Mouse (Mus musculus) hindbrain, embryonic 12.5 days (tissue): ENCODE results near the gene Mybl2. TPM values are rescaled to one million over a fixed set of nuclear protein-coding genes. Genes with fewer than 3 reads are reported as not detected.

ENCODE experiments used
- ATAC-seq: fragments of 200-750 bp; cut with Nextera tagmentation; 2 replicates; pipeline ENCODE4 v1.8.0; 2017; ENCODE audit warnings: moderate TSS enrichment; ENCODE audit not compliant: low FRiP score
- H3K27ac ChIP-seq: fragments of 300-500 bp; sonication (generic); 2 replicates; pipeline ENCODE4 v1.5.1; 2016; ENCODE audit warnings: mild to moderate bottlenecking
- H3K27me3 ChIP-seq: fragments of 300-500 bp; sonication (generic); 2 replicates; pipeline ENCODE4 v1.6.1; 2016; ENCODE audit warnings: mild to moderate bottlenecking
- H3K36me3 ChIP-seq: fragments of 300-500 bp; sonication (generic); 2 replicates; pipeline ENCODE4 v1.6.1; 2016; ENCODE audit warnings: mild to moderate bottlenecking
- H3K4me1 ChIP-seq: fragments of 300-500 bp; sonication (generic); 2 replicates; pipeline ENCODE4 v1.6.1; 2016
- H3K4me2 ChIP-seq: fragments of 300-500 bp; sonication (generic); replicated peaks from 2 replicates; pipeline ENCODE4 v1.6.1; 2016; ENCODE audit warnings: mild to moderate bottlenecking
- H3K4me3 ChIP-seq: fragments of 300-500 bp; sonication (generic); 2 replicates; pipeline ENCODE4 v1.5.1; 2016; ENCODE audit warnings: mild to moderate bottlenecking
- H3K9ac ChIP-seq: fragments of 300-500 bp; sonication (generic); 2 replicates; pipeline ENCODE4 v1.6.1; 2016; ENCODE audit warnings: mild to moderate bottlenecking, moderate library complexity
- H3K9me3 ChIP-seq: fragments of 300-500 bp; sonication (generic); replicated peaks from 2 replicates; pipeline ENCODE4 v1.6.1; 2016; ENCODE audit warnings: mild to moderate bottlenecking
- WGBS: fragments of 180-500 bp; shearing (Covaris S2); methylation state at CpG from one replicate; pipeline ENCODE4 v1.1.7; 2016; 5-methylcytosine and 5-hydroxymethylcytosine counted together
- polyA plus RNA-seq: library from polyadenylated mRNA; unstranded; fragments of >200 nt; fragmentation: Nextera tagmentation; extraction: Ambion mirVana; gene quantifications from 2 replicates; pipeline ENCODE4 v1.2.1, GENCODE M21; 2016

Mybl2 gene
- polyA plus RNA-seq, 1 experiment from 2014 or later: 23.3 TPM

GRCm38 (mm10) chr2:163100551-163100950, 46.1 kb downstream of the Mybl2 start:
- peaks cover 40% of the 10 kb centered on the region for H3K27me3 ChIP-seq
- 69% methylated on average over 5 of the region's 5 CpGs for WGBS

GRCm38 (mm10) chr2:163101646-163102203, 47.2 kb downstream of the Mybl2 start:
- Histone ChIP-seq H3K9me3 (no peaks in the 10 kb centered on the region), H3K4me1 (peaks cover 11% of the 10 kb centered on the region), H3K9ac (no peak overlapping the region), H3K4me3 (no peak overlapping the region), H3K4me2 (no peak overlapping the region), H3K27me3 (peaks cover 50% of the 10 kb centered on the region), H3K27ac (no peak overlapping the region), H3K36me3 (no peaks in the 10 kb centered on the region)
- 6% methylated on average over 10 of the region's 10 CpGs for WGBS
- peak; percentile 51; the same call in 1 of the 2 replicates for ATAC-seq

More at GRCm38 (mm10) chr2:163100551-163100950, 46.1 kb downstream of the Mybl2 start:
- H3K4me1 ChIP-seq: peaks cover 11% of the 10 kb centered on the region
- H3K27ac ChIP-seq: no peak overlapping the region
- no peaks in the 10 kb centered on the region for H3K9me3 ChIP-seq
- no peak for ATAC-seq
- no peaks in the 10 kb centered on the region for H3K36me3 ChIP-seq
- no peak overlapping the region for H3K4me3 ChIP-seq
- no peak overlapping the region for H3K4me2 ChIP-seq
- H3K9ac ChIP-seq: no peak overlapping the region

GRCm38 (mm10) chr2:163102216-163102615, 47.7 kb downstream of the Mybl2 start:
- Histone ChIP-seq H3K36me3 (no peaks in the 10 kb centered on the region), H3K4me1 (peaks cover 11% of the 10 kb centered on the region), H3K4me2 (no peak overlapping the region), H3K27ac (no peak overlapping the region), H3K9ac (no peak overlapping the region), H3K4me3 (no peak overlapping the region), H3K9me3 (no peaks in the 10 kb centered on the region), H3K27me3 (peaks cover 55% of the 10 kb centered on the region)
- WGBS: 61% methylated on average over 7 of the region's 7 CpGs
- ATAC-seq: no peak

- peaks cover 12% of the 10 kb centered on the region for H3K4me1 ChIP-seq
- H3K27me3 ChIP-seq: peaks cover 60% of the 10 kb centered on the region
- WGBS: 63% methylated on average over 18 of the region's 18 CpGs
- H3K4me2 ChIP-seq: no peak overlapping the region
- no peak for ATAC-seq
- H3K36me3 ChIP-seq: no peaks in the 10 kb centered on the region
- H3K9ac ChIP-seq: no peak overlapping the region
- H3K4me3 ChIP-seq: no peak overlapping the region
- H3K27ac ChIP-seq: no peak overlapping the region
- no peaks in the 10 kb centered on the region for H3K9me3 ChIP-seq
Observed at GRCm38 (mm10) chr2:163102900-163103653, 48.6 kb downstream of the Mybl2 start.

GRCm38 (mm10) chr2:163104086-163104770, 49.7 kb downstream of the Mybl2 start:
- ATAC-seq: no peak
- no peak overlapping the region for H3K27ac ChIP-seq
- peaks cover 60% of the 10 kb centered on the region for H3K27me3 ChIP-seq
- WGBS: 74% methylated on average over 13 of the region's 13 CpGs
- no peaks in the 10 kb centered on the region for H3K36me3 ChIP-seq
- no peaks in the 10 kb centered on the region for H3K9me3 ChIP-seq
- H3K4me2 ChIP-seq: no peak overlapping the region
- H3K4me1 ChIP-seq: peaks cover 19% of the 10 kb centered on the region
- H3K4me3 ChIP-seq: no peak overlapping the region
- no peak overlapping the region for H3K9ac ChIP-seq

- Histone ChIP-seq H3K4me1 (peaks cover 21% of the 10 kb centered on the region), H3K9me3 (no peaks in the 10 kb centered on the region), H3K27me3 (peaks cover 50% of the 10 kb centered on the region), H3K4me3 (no peak overlapping the region), H3K36me3 (no peaks in the 10 kb centered on the region), H3K27ac (no peak overlapping the region), H3K9ac (no peak overlapping the region), H3K4me2 (no peak overlapping the region)
- 43% methylated on average over 9 of the region's 9 CpGs for WGBS
- peak; percentile 27; the same call in 1 of the 2 replicates for ATAC-seq
Observed at GRCm38 (mm10) chr2:163108385-163108784, 53.9 kb downstream of the Mybl2 start.

- Histone ChIP-seq H3K9me3 (no peaks in the 10 kb centered on the region), H3K27ac (no peak overlapping the region), H3K36me3 (no peaks in the 10 kb centered on the region), H3K4me1 (peaks cover 21% of the 10 kb centered on the region), H3K4me3 (no peak overlapping the region), H3K27me3 (peaks cover 42% of the 10 kb centered on the region), H3K9ac (no peak overlapping the region), H3K4me2 (no peak overlapping the region)
- ATAC-seq: no peak
- WGBS: 94% methylated on average over 1 of the region's 1 CpGs
Observed at GRCm38 (mm10) chr2:163110706-163111105, 56.2 kb downstream of the Mybl2 start.

- ATAC-seq: peak; percentile 42
- Histone ChIP-seq H3K27ac (peak overlapping the region; percentile 49), H3K9me3 (no peaks in the 10 kb centered on the region), H3K4me1 (peaks cover 21% of the 10 kb centered on the region), H3K27me3 (peaks cover 40% of the 10 kb centered on the region), H3K4me2 (peak overlapping the region; percentile 24; the same call in 1 of the 2 replicates), H3K9ac (no peak overlapping the region), H3K36me3 (no peaks in the 10 kb centered on the region), H3K4me3 (no peak overlapping the region)
- 35% methylated on average over 16 of the region's 16 CpGs for WGBS
Observed at GRCm38 (mm10) chr2:163111413-163112201, 57.1 kb downstream of the Mybl2 start.

GRCm38 (mm10) chr2:163120626-163121352, 66.3 kb downstream of the Mybl2 start:
- 63% methylated on average over 15 of the region's 15 CpGs for WGBS
- H3K4me3 ChIP-seq: no peak overlapping the region
- no peak overlapping the region for H3K9ac ChIP-seq
- H3K9me3 ChIP-seq: no peaks in the 10 kb centered on the region
- no peak overlapping the region for H3K27ac ChIP-seq
- H3K27me3 ChIP-seq: peaks cover 30% of the 10 kb centered on the region
- H3K4me2 ChIP-seq: no peak overlapping the region
- ATAC-seq: no peak
- H3K4me1 ChIP-seq: peaks cover 14% of the 10 kb centered on the region
- no peaks in the 10 kb centered on the region for H3K36me3 ChIP-seq

- Histone ChIP-seq H3K36me3 (no peaks in the 10 kb centered on the region), H3K9me3 (no peaks in the 10 kb centered on the region), H3K4me1 (peaks cover 14% of the 10 kb centered on the region), H3K27me3 (peaks cover 25% of the 10 kb centered on the region), H3K4me3 (no peak overlapping the region), H3K27ac (no peak overlapping the region), H3K4me2 (no peak overlapping the region), H3K9ac (no peak overlapping the region)
- 88% methylated on average over 3 of the region's 3 CpGs for WGBS
- no peak for ATAC-seq
Observed at GRCm38 (mm10) chr2:163121353-163121660, 66.8 kb downstream of the Mybl2 start.

GRCm38 (mm10) chr2:163122319-163122718, 67.8 kb downstream of the Mybl2 start:
- WGBS: 30% methylated on average over 9 of the region's 9 CpGs
- Histone ChIP-seq H3K27ac (peak overlapping the region; percentile 35; the same call in 1 of the 2 replicates), H3K4me2 (peak overlapping the region; percentile 31)

More at GRCm38 (mm10) chr2:163122319-163122718, 67.8 kb downstream of the Mybl2 start:
- no peak overlapping the region for H3K4me3 ChIP-seq
- peak; percentile 87 for ATAC-seq
- no peaks in the 10 kb centered on the region for H3K36me3 ChIP-seq
- H3K27me3 ChIP-seq: peaks cover 24% of the 10 kb centered on the region
- peaks cover 1% of the 10 kb centered on the region for H3K9me3 ChIP-seq
- peak overlapping the region; percentile 13; the same call in 1 of the 2 replicates for H3K9ac ChIP-seq
- H3K4me1 ChIP-seq: peaks cover 14% of the 10 kb centered on the region
